Mouse (Mus musculus): Measurements from ENCODE around the gene Zfp981. TPM values are rescaled to one million over a fixed set of nuclear protein-coding genes. Genes with fewer than 3 reads are reported as not detected.
"Not testable (repeated sequence)": the region's sequence is repeated elsewhere in the genome, so short reads cannot be mapped to it uniquely, and the experiment has no call there.

Gene Zfp981
- polyA plus RNA-seq, 1 experiment from 2014 or later: 0.26 TPM

- H3K36me3 ChIP-seq (ENCODE audit: inconsistent target); H3K79me2 ChIP-seq (ENCODE audit: inconsistent target); H3K27ac ChIP-seq; H3K4me3 ChIP-seq (ENCODE audit: inconsistent target): not testable (repeated sequence)
- 94% methylated on average over 2 of the region's 2 CpGs for WGBS (ENCODE audit: missing documents)
These were observed 25.6 kb upstream of the Zfp981 start for GRCm38 (mm10) chr4:146476260-146476659.

- 78% methylated on average over 3 of the region's 3 CpGs for WGBS (ENCODE audit: missing documents)
- not testable (repeated sequence) for H3K4me3 ChIP-seq (ENCODE audit: inconsistent target)
These were observed 24.9 kb upstream of the Zfp981 start for GRCm38 (mm10) chr4:146476959-146477358.

GRCm38 (mm10) chr4:146480376-146481096 is 21.3 kb upstream of the Zfp981 start:
- H3K4me3 ChIP-seq (ENCODE audit: inconsistent target); H3K27ac ChIP-seq; H3K79me2 ChIP-seq (ENCODE audit: inconsistent target); H3K36me3 ChIP-seq (ENCODE audit: inconsistent target): not testable (repeated sequence)
- 66% methylated on average over 6 of the region's 6 CpGs for WGBS (ENCODE audit: missing documents)

More at GRCm38 (mm10) chr4:146476959-146477358, 24.9 kb upstream of the Zfp981 start:
- not testable (repeated sequence) for H3K27ac ChIP-seq; H3K79me2 ChIP-seq (ENCODE audit: inconsistent target); H3K36me3 ChIP-seq (ENCODE audit: inconsistent target)

GRCm38 (mm10) chr4:146482546-146482945 is 19.3 kb upstream of the Zfp981 start:
- not testable (repeated sequence) for H3K79me2 ChIP-seq (ENCODE audit: inconsistent target); H3K36me3 ChIP-seq (ENCODE audit: inconsistent target); H3K27ac ChIP-seq; H3K4me3 ChIP-seq (ENCODE audit: inconsistent target)
- WGBS (ENCODE audit: missing documents): 80% methylated on average over 10 of the region's 10 CpGs

GRCm38 (mm10) chr4:146483571-146484280 is 18.1 kb upstream of the Zfp981 start:
- WGBS (ENCODE audit: missing documents): 71% methylated on average over 13 of the region's 13 CpGs
- H3K79me2 ChIP-seq (ENCODE audit: inconsistent target); H3K27ac ChIP-seq; H3K4me3 ChIP-seq (ENCODE audit: inconsistent target); H3K36me3 ChIP-seq (ENCODE audit: inconsistent target): not testable (repeated sequence)

GRCm38 (mm10) chr4:146484676-146485075 is 17.2 kb upstream of the Zfp981 start:
- H3K79me2 ChIP-seq (ENCODE audit: inconsistent target); H3K27ac ChIP-seq; H3K36me3 ChIP-seq (ENCODE audit: inconsistent target); H3K4me3 ChIP-seq (ENCODE audit: inconsistent target): not testable (repeated sequence)

- 73% methylated on average over 6 of the region's 6 CpGs for WGBS (ENCODE audit: missing documents)
- H3K36me3 ChIP-seq (ENCODE audit: inconsistent target): not testable (repeated sequence)
These were observed 16.5 kb upstream of the Zfp981 start for GRCm38 (mm10) chr4:146485183-146485939.

GRCm38 (mm10) chr4:146486753-146487152 is 15.1 kb upstream of the Zfp981 start:
- H3K79me2 ChIP-seq (ENCODE audit: inconsistent target); H3K27ac ChIP-seq; H3K4me3 ChIP-seq (ENCODE audit: inconsistent target); H3K36me3 ChIP-seq (ENCODE audit: inconsistent target): not testable (repeated sequence)
- WGBS (ENCODE audit: missing documents): 69% methylated on average over 1 of the region's 1 CpGs

More at GRCm38 (mm10) chr4:146485183-146485939, 16.5 kb upstream of the Zfp981 start:
- H3K27ac ChIP-seq; H3K4me3 ChIP-seq (ENCODE audit: inconsistent target); H3K79me2 ChIP-seq (ENCODE audit: inconsistent target): not testable (repeated sequence)

- H3K27ac ChIP-seq; H3K36me3 ChIP-seq (ENCODE audit: inconsistent target); H3K79me2 ChIP-seq (ENCODE audit: inconsistent target); H3K4me3 ChIP-seq (ENCODE audit: inconsistent target): not testable (repeated sequence)
- 79% methylated on average over 4 of the region's 4 CpGs for WGBS (ENCODE audit: missing documents)
These were observed 12.6 kb upstream of the Zfp981 start for GRCm38 (mm10) chr4:146489196-146489595.

GRCm38 (mm10) chr4:146491993-146492392 is 9.8 kb upstream of the Zfp981 start:
- not testable (repeated sequence) for H3K27ac ChIP-seq; H3K79me2 ChIP-seq (ENCODE audit: inconsistent target); H3K36me3 ChIP-seq (ENCODE audit: inconsistent target); H3K4me3 ChIP-seq (ENCODE audit: inconsistent target)
- WGBS (ENCODE audit: missing documents): 77% methylated on average over 1 of the region's 1 CpGs

GRCm38 (mm10) chr4:146492439-146492838 is 9.4 kb upstream of the Zfp981 start:
- no peaks in the 10 kb centered on the region for H3K36me3 ChIP-seq (ENCODE audit: inconsistent target)
- no peaks in the 10 kb centered on the region for H3K79me2 ChIP-seq (ENCODE audit: inconsistent target)
- no peak overlapping the region for H3K4me3 ChIP-seq (ENCODE audit: inconsistent target)
- no peak overlapping the region for H3K27ac ChIP-seq

- WGBS (ENCODE audit: missing documents): 48% methylated on average over 1 of the region's 1 CpGs
- Histone ChIP-seq H3K79me2 (ENCODE audit: inconsistent target) (no peaks in the 10 kb centered on the region), H3K27ac (no peak overlapping the region), H3K36me3 (ENCODE audit: inconsistent target) (no peaks in the 10 kb centered on the region), H3K4me3 (ENCODE audit: inconsistent target) (no peak overlapping the region)
These were observed 9.0 kb upstream of the Zfp981 start for GRCm38 (mm10) chr4:146492851-146493250.

GRCm38 (mm10) chr4:146493319-146493907 is 8.4 kb upstream of the Zfp981 start:
- H3K27ac ChIP-seq; H3K36me3 ChIP-seq (ENCODE audit: inconsistent target); H3K4me3 ChIP-seq (ENCODE audit: inconsistent target); H3K79me2 ChIP-seq (ENCODE audit: inconsistent target): not testable (repeated sequence)
- 86% methylated on average over 6 of the region's 6 CpGs for WGBS (ENCODE audit: missing documents)

- WGBS (ENCODE audit: missing documents): 64% methylated on average over 4 of the region's 4 CpGs
- Histone ChIP-seq H3K79me2 (ENCODE audit: inconsistent target) (no peaks in the 10 kb centered on the region), H3K36me3 (ENCODE audit: inconsistent target) (no peaks in the 10 kb centered on the region), H3K27ac (no peak overlapping the region), H3K4me3 (ENCODE audit: inconsistent target) (no peak overlapping the region)
These were observed 6.8 kb upstream of the Zfp981 start for GRCm38 (mm10) chr4:146494980-146495379.

Measured in macrophage (primary cell).